Mouse (Mus musculus) cerebellum, postnatal 10 days (tissue): Measurements from ENCODE around the gene Il20.

ENCODE experiments used
- DNase-seq, 2 experiments: peaks; one replicate each; pipeline ENCODE4 v3.0.0; 2021; ENCODE audit warnings: mixed read lengths in 2 of 2

The Il20 gene

DNA sequence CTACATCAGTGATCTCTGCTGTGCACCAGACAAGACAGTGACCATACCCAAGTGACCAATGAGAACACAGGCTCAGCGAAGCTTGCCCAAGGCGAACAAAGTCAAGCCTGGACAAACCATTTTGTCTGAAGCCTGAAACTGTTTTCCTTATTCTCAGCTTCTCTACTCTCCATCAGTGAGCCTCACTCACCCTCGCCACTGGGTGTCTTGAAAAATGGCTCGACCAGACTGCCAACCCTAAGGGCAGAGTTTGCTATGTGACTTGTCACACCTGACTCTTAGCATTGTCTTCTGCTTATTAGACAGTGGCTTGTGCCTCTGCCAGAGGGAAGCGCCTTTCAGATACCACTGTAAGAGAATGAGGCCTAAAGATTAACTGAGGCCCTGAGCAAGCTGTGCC lies 46.5 kb downstream of the Il20 start:
- no peak for DNase-seq

DNA sequence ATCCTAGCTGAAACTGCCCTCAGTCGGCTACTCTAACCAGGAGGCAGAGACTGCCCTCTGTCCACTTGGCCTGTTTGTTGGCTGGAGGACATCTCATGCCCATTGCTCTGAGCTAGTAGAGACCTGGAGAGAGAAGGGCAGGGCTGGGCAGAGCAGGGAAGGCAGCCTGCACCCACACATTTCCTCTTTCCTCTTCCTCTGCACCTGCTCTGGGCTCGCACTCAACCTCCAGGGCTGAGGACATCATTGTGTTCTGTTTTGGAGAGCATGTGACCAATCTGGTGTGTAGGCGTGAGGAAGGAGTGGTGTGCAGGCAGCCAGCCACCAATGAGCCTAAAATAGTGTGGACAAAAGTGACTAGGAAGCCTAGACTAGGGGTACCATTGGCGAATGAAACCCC lies 47.0 kb downstream of the Il20 start:
- no peak for DNase-seq

DNA sequence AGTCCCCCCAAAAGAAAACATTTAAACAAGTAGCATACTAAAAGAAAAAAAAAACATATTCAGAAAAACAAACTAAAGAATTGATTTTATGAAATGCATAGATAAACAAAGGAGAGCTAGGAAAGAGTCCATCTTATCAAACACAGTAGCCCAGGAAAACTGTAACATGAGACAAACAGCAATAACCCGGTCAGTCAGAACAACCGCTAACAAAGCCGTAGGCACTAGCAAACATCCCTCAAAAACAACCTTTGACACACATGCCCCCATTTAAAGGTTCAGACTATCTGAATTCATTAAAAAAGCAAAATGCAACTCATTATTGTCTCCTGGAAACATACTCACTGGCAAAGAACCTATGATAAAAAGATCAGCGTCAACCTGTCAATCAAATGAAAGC lies 53.8 kb downstream of the Il20 start:
- DNase-seq, result no peak
